Mouse (Mus musculus) heart, adult 8-10 months (tissue): ENCODE data around the gene Cenpb. TPM values are rescaled to one million over a fixed set of nuclear protein-coding genes. Genes with fewer than 3 reads are reported as not detected.

ENCODE experiments used
- DNase-seq: peaks from one replicate; pipeline ENCODE4 v3.0.0; 2022; ENCODE audit warnings: low spot score
- total RNA-seq, 4 experiments: library from RNA; stranded (reverse); gene quantifications; 2 replicates each; pipeline ENCODE4 v1.2.4; 2022

The Cenpb gene
- total RNA-seq, 4 experiments from 2014 or later: 89.5 to 93.4 (median 90.3) TPM

- no peak for DNase-seq
These were observed 11.9 kb downstream of the Cenpb start for GRCm38 (mm10) chr2:131167984-131168383.

GRCm38 (mm10) chr2:131166172-131166571, 13.7 kb downstream of the Cenpb start:
- DNase-seq: no peak

- no peak for DNase-seq
These were observed 15.9 kb downstream of the Cenpb start for GRCm38 (mm10) chr2:131163924-131164323.

- DNase-seq: peak; percentile 47
These were observed 19.2 kb downstream of the Cenpb start for GRCm38 (mm10) chr2:131160671-131161111.

- peak; percentile 95 for DNase-seq
These were observed 19.8 kb downstream of the Cenpb start, which contains the start of gene 1700037H04Rik for GRCm38 (mm10) chr2:131159938-131160581. TSS of gene 1700037H04Rik (minus strand) at chr2:131160081.

GRCm38 (mm10) chr2:131159491-131159910, 20.4 kb downstream of the Cenpb start:
- no peak for DNase-seq

GRCm38 (mm10) chr2:131156987-131157386, 22.9 kb downstream of the Cenpb start:
- DNase-seq: no peak

- DNase-seq: no peak
These were observed 25.8 kb downstream of the Cenpb start for GRCm38 (mm10) chr2:131154036-131154435.

GRCm38 (mm10) chr2:131152166-131152730, 27.6 kb downstream of the Cenpb start:
- no peak for DNase-seq

- no peak for DNase-seq
These were observed 30.7 kb downstream of the Cenpb start for GRCm38 (mm10) chr2:131149254-131149578.

GRCm38 (mm10) chr2:131148353-131149253, 31.3 kb downstream of the Cenpb start:
- no peak for DNase-seq

- no peak for DNase-seq
These were observed 32.9 kb downstream of the Cenpb start for GRCm38 (mm10) chr2:131147043-131147365.

- DNase-seq: no peak
These were observed 33.4 kb downstream of the Cenpb start for GRCm38 (mm10) chr2:131146193-131147042.

- DNase-seq: no peak
These were observed 34.3 kb downstream of the Cenpb start for GRCm38 (mm10) chr2:131145536-131145935.

- no peak for DNase-seq
These were observed 34.7 kb downstream of the Cenpb start for GRCm38 (mm10) chr2:131145121-131145520.

- no peak for DNase-seq
These were observed 36.7 kb downstream of the Cenpb start for GRCm38 (mm10) chr2:131143007-131143780.

- peak; percentile 83 for DNase-seq
These were observed 37.3 kb downstream of the Cenpb start for GRCm38 (mm10) chr2:131142592-131142991.

- DNase-seq: no peak
These were observed 38.4 kb downstream of the Cenpb start for GRCm38 (mm10) chr2:131141336-131141986.

- no peak for DNase-seq
These were observed 39.3 kb downstream of the Cenpb start for GRCm38 (mm10) chr2:131140533-131140905.

GRCm38 (mm10) chr2:131139886-131140532, 39.9 kb downstream of the Cenpb start:
- DNase-seq: peak; percentile 81
